Mouse (Mus musculus) layer of hippocampus, postnatal 14 days (tissue): ENCODE data around the gene Ipo13. TPM values are rescaled to one million over a fixed set of nuclear protein-coding genes. Genes with fewer than 3 reads are reported as not detected.

Experiments
- DNase-seq, 2 experiments: peaks; one replicate each; pipeline ENCODE4 v3.0.0; 2021 to 2022; ENCODE audit warnings: low spot score in 2 of 2, mixed read lengths in 1 of 2
- total RNA-seq, 2 experiments: library from RNA; stranded (reverse); gene quantifications; 2 replicates each; pipeline ENCODE4 v1.2.3; 2021

Gene Ipo13
- total RNA-seq, 2 experiments from 2014 or later, result 124 to 131 TPM

DNA sequence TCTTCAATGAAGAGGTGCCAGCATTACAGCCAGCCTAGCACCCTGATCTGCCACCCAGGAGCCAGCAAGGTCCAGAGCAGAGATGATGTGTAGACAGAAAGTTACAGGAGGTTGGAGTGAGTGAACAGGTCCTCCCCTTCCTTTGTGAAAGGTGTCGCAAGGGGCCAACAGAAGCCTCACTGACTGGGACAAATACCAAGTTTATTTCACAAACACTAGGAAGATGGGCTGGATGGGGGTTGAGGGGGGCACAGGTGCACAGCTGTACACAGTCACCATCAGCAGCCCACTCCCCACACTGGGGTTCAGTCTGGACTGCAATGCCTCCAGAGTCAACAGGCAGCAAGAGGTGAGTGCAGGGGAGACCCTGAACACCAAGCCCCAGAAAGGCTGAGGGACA lies 30.7 kb downstream of the Ipo13 start:
- no peak for DNase-seq

GRCm38 (mm10) chr4:117882701-117883691 lies 31.8 kb downstream of the Ipo13 start, which contains the start of gene B4galt2:
B4galt2 (minus strand) TSS chr4:117883487.
- DNase-seq, result peak; percentile 62 to 71

- DNase-seq, result no peak
Observed at GRCm38 (mm10) chr4:117878703-117879102, 36.1 kb downstream of the Ipo13 start.

- DNase-seq, result no peak
Observed at GRCm38 (mm10) chr4:117878301-117878700, 36.5 kb downstream of the Ipo13 start.

- no peak for DNase-seq
Observed at GRCm38 (mm10) chr4:117873615-117874014, 41.2 kb downstream of the Ipo13 start.

- DNase-seq, result no peak
Observed at GRCm38 (mm10) chr4:117872471-117872886, 42.3 kb downstream of the Ipo13 start, which contains the start of gene Ccdc24. Ccdc24 (minus strand) TSS chr4:117872557.

GRCm38 (mm10) chr4:117871787-117872186 lies 43.0 kb downstream of the Ipo13 start:
- DNase-seq, result no peak

DNA sequence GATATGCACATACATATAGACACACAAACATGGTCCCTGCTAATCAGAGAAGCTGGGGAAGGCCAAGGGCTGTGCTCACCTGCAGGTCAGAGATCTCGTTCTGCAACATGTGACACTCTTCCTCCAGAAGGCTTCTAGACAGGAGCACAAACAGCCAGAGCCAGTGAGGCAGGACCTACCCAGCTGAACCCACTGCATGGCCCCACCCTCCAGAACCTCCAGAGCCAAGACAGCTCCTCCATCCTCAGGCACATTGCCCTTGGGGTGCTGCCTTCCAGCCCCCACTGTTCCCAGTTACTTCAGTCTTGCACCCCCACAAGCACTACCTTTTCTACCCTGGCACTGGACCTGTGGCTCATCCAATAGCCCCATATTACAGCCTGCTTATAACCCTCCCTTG lies 44.4 kb downstream of the Ipo13 start:
- DNase-seq, result no peak

DNA sequence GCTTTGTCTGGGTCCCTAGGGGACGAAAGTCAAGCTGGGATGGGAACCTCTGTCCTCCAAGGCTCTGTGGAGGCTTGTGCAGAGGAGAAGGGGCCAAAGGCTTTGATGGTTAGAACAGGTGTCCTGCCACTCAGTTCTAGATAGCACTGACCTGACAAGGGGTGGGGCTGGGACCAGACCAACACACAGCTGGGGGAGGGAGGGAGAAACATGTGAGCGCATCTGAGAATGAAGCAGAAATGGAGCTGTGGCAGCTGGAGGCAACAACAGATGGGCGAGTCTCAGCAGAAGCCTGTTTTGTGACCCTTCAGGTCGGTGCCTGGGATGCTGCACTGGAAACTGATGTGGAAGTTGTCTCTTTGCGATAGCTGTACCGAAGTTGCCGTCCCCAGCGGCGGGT lies 45.5 kb downstream of the Ipo13 start:
- no peak for DNase-seq

- DNase-seq, result no peak
Observed at GRCm38 (mm10) chr4:117867823-117868222, 47.0 kb downstream of the Ipo13 start.

DNA sequence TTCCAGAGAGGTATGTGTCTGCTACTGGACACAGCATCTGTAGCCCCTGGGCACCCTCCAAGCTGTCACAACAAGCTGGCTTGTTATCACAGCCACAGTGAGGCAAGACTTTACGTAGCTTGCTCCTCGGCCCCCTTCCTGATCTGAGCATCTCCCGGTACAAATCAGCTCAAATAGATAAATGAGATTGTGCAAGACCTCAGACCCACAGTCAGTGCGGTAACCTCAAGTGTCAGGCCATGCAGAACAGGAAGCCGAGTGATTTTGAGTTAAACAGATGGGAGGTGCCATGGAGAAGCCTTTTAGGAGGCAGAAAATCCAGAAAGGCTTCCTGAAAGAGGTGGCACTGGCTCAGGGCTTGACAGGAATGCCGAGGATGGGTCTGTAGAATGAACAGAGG lies 47.8 kb downstream of the Ipo13 start:
- DNase-seq, result no peak

- DNase-seq, result no peak
Observed at GRCm38 (mm10) chr4:117866083-117866482, 48.7 kb downstream of the Ipo13 start.

GRCm38 (mm10) chr4:117862823-117863222 lies 52.0 kb downstream of the Ipo13 start:
- peak in 1 of 2 experiments; percentile 69 for DNase-seq

- no peak for DNase-seq
Observed at GRCm38 (mm10) chr4:117860570-117860969, 54.2 kb downstream of the Ipo13 start.

DNA sequence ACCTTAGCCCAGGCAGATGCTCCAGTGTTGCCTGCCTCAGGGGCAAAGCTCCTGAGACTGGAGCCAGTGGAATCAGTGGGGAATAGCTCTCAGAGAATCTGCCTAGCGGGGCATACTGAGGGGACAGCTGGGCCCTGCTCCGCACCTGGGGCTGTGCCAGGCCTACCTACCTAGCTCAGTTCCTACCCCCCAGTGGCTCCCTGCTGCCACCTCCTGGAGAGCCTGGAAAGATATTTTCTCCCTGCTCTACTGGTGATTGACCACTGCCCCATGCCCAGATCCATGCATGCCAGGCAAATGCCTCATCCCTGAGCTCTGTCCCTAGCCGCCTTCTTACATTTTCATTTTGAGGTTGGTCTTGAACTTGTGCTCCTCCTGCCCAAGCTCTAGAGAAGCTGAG lies 56.0 kb downstream of the Ipo13 start:
- DNase-seq, result peak; percentile 63 to 70

GRCm38 (mm10) chr4:117855146-117855545 lies 59.7 kb downstream of the Ipo13 start:
- peak; percentile 54 to 59 for DNase-seq

- DNase-seq, result no peak
Observed at GRCm38 (mm10) chr4:117852152-117852868, 62.5 kb downstream of the Ipo13 start.

DNA sequence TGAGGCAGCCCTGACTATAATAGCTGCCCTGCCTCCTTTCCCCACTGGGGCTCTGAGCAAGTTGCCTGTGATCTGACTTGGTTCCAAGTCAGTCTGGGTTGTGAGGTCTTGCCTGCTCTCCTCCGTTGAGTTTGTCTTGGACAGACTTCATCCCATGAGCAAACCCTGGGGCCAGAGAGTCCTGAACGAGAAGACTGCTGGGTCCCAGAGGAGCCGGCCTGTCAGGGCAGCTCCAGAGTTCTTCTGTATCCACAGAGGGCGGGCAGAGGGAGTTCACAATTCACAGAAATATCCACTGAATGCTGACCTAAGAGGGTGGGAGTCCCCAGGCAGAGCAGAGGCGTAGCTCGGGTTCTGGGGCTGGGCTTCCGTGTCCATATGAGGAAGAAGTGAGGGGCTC lies 63.9 kb downstream of the Ipo13 start:
- DNase-seq, result no peak

DNA sequence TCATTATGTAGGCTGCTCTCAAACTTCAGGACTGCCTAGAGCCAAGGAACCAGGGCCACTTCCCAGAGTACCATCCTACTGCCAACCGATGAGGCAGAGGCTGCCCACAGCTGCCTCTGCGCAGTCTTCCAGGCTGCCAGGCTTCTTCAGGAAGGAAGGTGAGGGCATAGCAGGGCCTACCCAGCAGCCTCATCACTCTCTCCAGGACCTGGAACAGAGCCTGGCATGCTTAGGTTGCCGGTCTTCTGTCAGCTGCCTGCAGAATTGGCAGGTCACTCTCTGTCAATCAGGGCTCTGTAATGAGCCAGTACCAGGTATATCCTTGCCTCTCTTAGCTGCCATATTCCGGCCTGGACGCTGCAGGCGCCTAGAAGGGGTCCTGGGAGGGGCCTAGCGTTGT lies 64.6 kb downstream of the Ipo13 start:
- no peak for DNase-seq

- no peak for DNase-seq
Observed at GRCm38 (mm10) chr4:117849506-117849905, 65.3 kb downstream of the Ipo13 start.

DNA sequence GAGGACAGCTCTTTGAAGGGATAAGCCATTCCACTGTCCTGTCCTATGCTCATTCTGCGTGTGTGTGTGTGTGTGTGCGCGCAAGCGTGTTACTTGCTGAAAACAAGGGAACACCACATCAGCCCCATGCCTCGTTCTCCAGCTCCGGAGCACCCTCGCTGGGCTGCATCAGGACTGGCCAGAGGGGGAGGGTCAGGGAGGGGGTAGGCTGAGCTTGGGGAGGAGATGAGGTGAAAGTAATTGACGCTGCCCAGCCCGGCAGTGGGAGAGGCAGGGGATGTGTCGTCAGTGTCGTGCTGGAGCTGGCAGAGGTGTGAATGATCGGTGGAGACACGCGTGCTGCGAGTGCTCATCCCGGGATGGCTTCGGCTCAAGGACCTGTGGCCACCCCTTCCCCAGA lies 65.7 kb downstream of the Ipo13 start:
- no peak for DNase-seq

- DNase-seq, result peak; percentile 55 to 70
Observed at GRCm38 (mm10) chr4:117847011-117847410, 67.8 kb downstream of the Ipo13 start.
